Mouse (Mus musculus): Measurements from ENCODE around the gene Tbc1d8. TPM values are rescaled to one million over a fixed set of nuclear protein-coding genes. Genes with fewer than 3 reads are reported as not detected.

Gene Tbc1d8
- total and polyA plus RNA-seq, 3 experiments: 1.5 to 2.4 TPM; not detected in 1

GRCm38 (mm10) chr1:39460495-39460894 is 18.1 kb downstream of the Tbc1d8 start (continued):
- no peak for TF ChIP-seq MAFK (IDR thresholded peaks at IDR 0.05; ENCODE audit: borderline replicate concordance, low read depth, low read length)
- TF ChIP-seq RAD21 (IDR thresholded peaks at IDR 0.05; ENCODE audit: low read depth, low read length): no peak
- TF ChIP-seq POLR2A (IDR thresholded peaks at IDR 0.05; ENCODE audit: control insufficient read depth in 1 of 2, insufficient read depth in 1 of 2, low read depth in 1 of 2, low read length in 2 of 2, poor library complexity in 1 of 2): no peak
- no peak for TF ChIP-seq HCFC1 (IDR thresholded peaks at IDR 0.05; ENCODE audit: low read depth, low read length)

GRCm38 (mm10) chr1:39457887-39458874 is 20.4 kb downstream of the Tbc1d8 start:
- H3K9ac ChIP-seq (ENCODE audit: control insufficient read depth, low read depth, low read length, poor library complexity, severe bottlenecking): no peak overlapping the region
- no peaks in the 10 kb centered on the region for H3K9me3 ChIP-seq (replicated peaks; ENCODE audit: insufficient read depth, low read length)
- no peaks in the 10 kb centered on the region for H3K79me2 ChIP-seq (ENCODE audit: control insufficient read depth, insufficient read depth, low read length, poor library complexity)
- peak; percentile 45; the same call in 1 of the 2 replicates for TF ChIP-seq USF1 (IDR thresholded peaks at IDR 0.05; ENCODE audit: low read depth, low read length)
- TF ChIP-seq POLR2AphosphoS2 (IDR thresholded peaks at IDR 0.05; ENCODE audit: low read length): no peak
- H3K4me3 ChIP-seq (ENCODE audit: control insufficient read depth in 1 of 2, insufficient read depth in 1 of 2, low read depth in 2 of 2, low read length in 2 of 2): no peak overlapping the region
- H3K27me3 ChIP-seq (ENCODE audit: control insufficient read depth in 1 of 2, insufficient read depth in 2 of 2, low read length in 2 of 2): no peaks in the 10 kb centered on the region
- no peak for DNase-seq (ENCODE audit: low read depth, low spot score)
- peaks cover 0 to 19% of the 10 kb centered on the region in 2 experiments; a peak in 2 of 4 replicates for H3K36me3 ChIP-seq (ENCODE audit: control insufficient read depth in 1 of 2, insufficient read depth in 2 of 2, low read length in 2 of 2)
- no peak overlapping the region for H3K27ac ChIP-seq (ENCODE audit: control insufficient read depth, low read depth, low read length)
- peaks cover 19 to 37% of the 10 kb centered on the region in 2 experiments for H3K4me1 ChIP-seq (ENCODE audit: control insufficient read depth in 1 of 2, insufficient read depth in 2 of 2, low read length in 2 of 2)

GRCm38 (mm10) chr1:39456421-39456853 is 22.1 kb downstream of the Tbc1d8 start:
- Histone ChIP-seq H3K79me2 (ENCODE audit: control insufficient read depth, insufficient read depth, low read length, poor library complexity) (no peaks in the 10 kb centered on the region), H3K9me3 (replicated peaks; ENCODE audit: insufficient read depth, low read length) (no peaks in the 10 kb centered on the region), H3K9ac (ENCODE audit: control insufficient read depth, low read depth, low read length, poor library complexity, severe bottlenecking) (no peak overlapping the region), H3K4me3 (ENCODE audit: control insufficient read depth in 1 of 2, insufficient read depth in 1 of 2, low read depth in 2 of 2, low read length in 2 of 2) (no peak overlapping the region), H3K27me3 (ENCODE audit: control insufficient read depth in 1 of 2, insufficient read depth in 2 of 2, low read length in 2 of 2) (no peaks in the 10 kb centered on the region), H3K27ac (ENCODE audit: control insufficient read depth, low read depth, low read length) (no peak overlapping the region), H3K4me1 (ENCODE audit: control insufficient read depth in 1 of 2, insufficient read depth in 2 of 2, low read length in 2 of 2) (peaks cover 23 to 39% of the 10 kb centered on the region in 2 experiments), H3K36me3 (ENCODE audit: control insufficient read depth in 1 of 2, insufficient read depth in 2 of 2, low read length in 2 of 2) (peaks cover 0 to 20% of the 10 kb centered on the region in 2 experiments; a peak in 2 of 4 replicates)
- TF ChIP-seq TAL1 (IDR thresholded peaks at IDR 0.05; ENCODE audit: low read length): no peak
- DNase-seq (ENCODE audit: low read depth, low spot score): no peak

GRCm38 (mm10) chr1:39455350-39456023 is 23.1 kb downstream of the Tbc1d8 start:
- no peaks in the 10 kb centered on the region for H3K9me3 ChIP-seq (replicated peaks; ENCODE audit: insufficient read depth, low read length)
- H3K27me3 ChIP-seq (ENCODE audit: control insufficient read depth in 1 of 2, insufficient read depth in 2 of 2, low read length in 2 of 2): no peaks in the 10 kb centered on the region
- H3K36me3 ChIP-seq (ENCODE audit: control insufficient read depth in 1 of 2, insufficient read depth in 2 of 2, low read length in 2 of 2): peaks cover 0 to 13% of the 10 kb centered on the region in 2 experiments; a peak in 2 of 4 replicates
- H3K4me1 ChIP-seq (ENCODE audit: control insufficient read depth in 1 of 2, insufficient read depth in 2 of 2, low read length in 2 of 2): peaks cover 17 to 30% of the 10 kb centered on the region in 2 experiments
- TF ChIP-seq MAFK (IDR thresholded peaks at IDR 0.05; ENCODE audit: borderline replicate concordance, low read depth, low read length): no peak
- no peak for TF ChIP-seq SMC3 (IDR thresholded peaks at IDR 0.05; ENCODE audit: low read depth, low read length)
- no peak for TF ChIP-seq POLR2A (IDR thresholded peaks at IDR 0.05; ENCODE audit: control insufficient read depth in 1 of 2, insufficient read depth in 1 of 2, low read depth in 1 of 2, low read length in 2 of 2, poor library complexity in 1 of 2)
- no peak for TF ChIP-seq USF2 (IDR thresholded peaks at IDR 0.05; ENCODE audit: borderline replicate concordance in 1 of 2, insufficient read depth in 1 of 2, low read depth in 1 of 2, low read length in 2 of 2)
- TF ChIP-seq NELFE (IDR thresholded peaks at IDR 0.05; ENCODE audit: low read depth, low read length): no peak
- TF ChIP-seq HCFC1 (IDR thresholded peaks at IDR 0.05; ENCODE audit: low read depth, low read length): no peak
- no peak for TF ChIP-seq UBTF (IDR thresholded peaks at IDR 0.05; ENCODE audit: borderline replicate concordance, insufficient read depth, low read depth, low read length)
- TF ChIP-seq MAZ (IDR thresholded peaks at IDR 0.05; ENCODE audit: low read depth, low read length): no peak
- TF ChIP-seq RCOR1 (IDR thresholded peaks at IDR 0.05; ENCODE audit: low read depth, low read length): no peak
- no peak for TF ChIP-seq KAT2A (conservative IDR thresholded peaks at IDR 0.05; ENCODE audit: low read depth, low read length)
- no peak for TF ChIP-seq EP300 (IDR thresholded peaks at IDR 0.05; ENCODE audit: low read depth in 1 of 2, low read length in 2 of 2)
- TF ChIP-seq TBP (IDR thresholded peaks at IDR 0.05; ENCODE audit: low read depth, low read length): no peak
- no peak for TF ChIP-seq BHLHE40 (IDR thresholded peaks at IDR 0.05; ENCODE audit: borderline replicate concordance, low read depth, low read length)
- no peak for DNase-seq (ENCODE audit: low read depth, low spot score)
- H3K9ac ChIP-seq (ENCODE audit: control insufficient read depth, low read depth, low read length, poor library complexity, severe bottlenecking): no peak overlapping the region
- no peak overlapping the region for H3K27ac ChIP-seq (ENCODE audit: control insufficient read depth, low read depth, low read length)
- no peak overlapping the region for H3K4me3 ChIP-seq (ENCODE audit: control insufficient read depth in 1 of 2, insufficient read depth in 1 of 2, low read depth in 2 of 2, low read length in 2 of 2)
- no peaks in the 10 kb centered on the region for H3K79me2 ChIP-seq (ENCODE audit: control insufficient read depth, insufficient read depth, low read length, poor library complexity)
